Mouse (Mus musculus) CH12.LX (cell line): ENCODE measurements around the gene Pdgfra. TPM values are rescaled to one million over a fixed set of nuclear protein-coding genes. Genes with fewer than 3 reads are reported as not detected.

ENCODE experiments used
- DNase-seq: peaks from one replicate; pipeline ENCODE4 v3.0.0-alpha.2; 2013; ENCODE audit errors: extremely low read depth
- H3K27ac ChIP-seq: 2 replicates; pipeline ENCODE4 v1.5.1; 2012; ENCODE audit warnings: low read depth, mild to moderate bottlenecking, control low read depth, moderate library complexity; ENCODE audit not compliant: insufficient read depth
- H3K27me3 ChIP-seq: replicated peaks from 2 replicates; pipeline ENCODE3; 2012; ENCODE audit warnings: inconsistent platforms
- H3K36me3 ChIP-seq, 2 experiments: replicated peaks in 1 of 2; 2 replicates each; pipeline versions ENCODE3 to v1.6.1; 2012; ENCODE audit warnings: inconsistent platforms in 1 of 2, low read length in 1 of 2, mild to moderate bottlenecking in 1 of 2, mixed read lengths in 1 of 2, moderate library complexity in 1 of 2; ENCODE audit not compliant: control insufficient read depth in 1 of 2, insufficient read depth in 1 of 2
- H3K4me1 ChIP-seq, 2 experiments: 2 replicates each; pipeline ENCODE4 v1.6.1; 2012; ENCODE audit warnings: inconsistent platforms in 1 of 2, moderate library complexity in 1 of 2; ENCODE audit not compliant: insufficient read depth in 2 of 2, control insufficient read depth in 1 of 2
- H3K4me2 ChIP-seq: 2 replicates; pipeline ENCODE4 v1.6.1; 2012; ENCODE audit warnings: low read depth, mild to moderate bottlenecking, control low read depth; ENCODE audit not compliant: poor library complexity, insufficient read depth, severe bottlenecking
- H3K4me3 ChIP-seq, 3 experiments: fragments of 150-350 bp in 1 of 3; sonication (generic) in 1 of 3; replicated peaks in 1 of 3; 2 replicates each; pipeline versions ENCODE3 to v1.5.1; 2011 to 2012; ENCODE audit warnings: low read depth in 2 of 3, low read length in 2 of 3, mild to moderate bottlenecking in 2 of 3, moderate library complexity in 2 of 3, control low read depth in 1 of 3, improper control_type of control experiment in 1 of 3, inconsistent platforms in 1 of 3, mixed read lengths in 1 of 3; ENCODE audit not compliant: poor library complexity in 1 of 3
- H3K79me2 ChIP-seq: replicated peaks from 2 replicates; pipeline ENCODE4 v1.6.1; 2012; ENCODE audit warnings: mild to moderate bottlenecking, moderate library complexity; ENCODE audit not compliant: control insufficient read depth, poor library complexity, insufficient read depth, severe bottlenecking; ENCODE audit errors: extremely low read depth
- H3K9ac ChIP-seq: 2 replicates; pipeline ENCODE4 v1.6.1; 2012; ENCODE audit warnings: low read depth, mild to moderate bottlenecking, control low read depth, moderate library complexity; ENCODE audit not compliant: insufficient read depth
- H3K9me3 ChIP-seq: replicated peaks from 2 replicates; pipeline ENCODE3; 2012; ENCODE audit warnings: low read length, inconsistent platforms, mixed read lengths
- BHLHE40 ChIP-seq: IDR thresholded peaks from 2 replicates; pipeline ENCODE4 v1.6.1; 2011; ENCODE audit warnings: mild to moderate bottlenecking, low read depth, low read length, improper control_type of control experiment
- CHD1 ChIP-seq: IDR thresholded peaks from 2 replicates; pipeline ENCODE4 v1.6.1; 2012; ENCODE audit warnings: low read depth, low read length, improper control_type of control experiment, inconsistent platforms
- CHD2 ChIP-seq: IDR thresholded peaks from 2 replicates; pipeline ENCODE4 v1.6.1; 2011; ENCODE audit warnings: low read length, improper control_type of control experiment
- CTCF ChIP-seq, 2 experiments: IDR thresholded peaks in 1 of 2; conservative IDR thresholded peaks in 1 of 2; 2 replicates each; pipeline ENCODE4 v1.5.1; 2011 to 2012; ENCODE audit warnings: low read depth in 2 of 2, low read length in 2 of 2, improper control_type of control experiment in 1 of 2, inconsistent platforms in 1 of 2, mild to moderate bottlenecking in 1 of 2, moderate library complexity in 1 of 2
- HCFC1 ChIP-seq: IDR thresholded peaks from 2 replicates; pipeline ENCODE4 v1.6.1; 2012; ENCODE audit warnings: low read depth, mild to moderate bottlenecking, inconsistent platforms, low read length, improper control_type of control experiment
- IRF4 ChIP-seq: IDR thresholded peaks from 2 replicates; pipeline ENCODE4 v1.6.1; 2014; ENCODE audit warnings: low read depth, mild to moderate bottlenecking, inconsistent platforms, low read length, improper control_type of control experiment
- JUN ChIP-seq: IDR thresholded peaks from 2 replicates; pipeline ENCODE4 v1.6.1; 2011; ENCODE audit warnings: low read depth, mild to moderate bottlenecking, low read length, improper control_type of control experiment, moderate library complexity; ENCODE audit not compliant: insufficient read depth
- KAT2A ChIP-seq: IDR thresholded peaks from 2 replicates; pipeline ENCODE4 v1.6.1; 2012; ENCODE audit warnings: low read length, improper control_type of control experiment, inconsistent platforms; ENCODE audit not compliant: insufficient replicate concordance
- MAFK ChIP-seq: IDR thresholded peaks from 2 replicates; pipeline ENCODE4 v1.6.1; 2011; ENCODE audit warnings: low read length, improper control_type of control experiment; ENCODE audit not compliant: insufficient replicate concordance
- MAX ChIP-seq: IDR thresholded peaks from 2 replicates; pipeline ENCODE4 v1.6.1; 2011; ENCODE audit warnings: low read length, improper control_type of control experiment
- MEF2A ChIP-seq: IDR thresholded peaks from 2 replicates; pipeline ENCODE4 v1.6.1; 2014; ENCODE audit warnings: low read depth, mild to moderate bottlenecking, inconsistent platforms, low read length, improper control_type of control experiment, borderline replicate concordance
- MXI1 ChIP-seq: IDR thresholded peaks from 2 replicates; pipeline ENCODE4 v1.6.1; 2011; ENCODE audit warnings: mild to moderate bottlenecking, low read depth, low read length, improper control_type of control experiment
- NELFE ChIP-seq: IDR thresholded peaks from 2 replicates; pipeline ENCODE4 v1.6.1; 2011; ENCODE audit warnings: low read depth, low read length, improper control_type of control experiment
- PAX5 ChIP-seq: IDR thresholded peaks from 2 replicates; pipeline ENCODE4 v1.6.1; 2012; ENCODE audit warnings: low read length, inconsistent platforms, mixed read lengths
- POLR2A ChIP-seq: IDR thresholded peaks from 2 replicates; pipeline ENCODE4 v1.6.1; 2011; ENCODE audit warnings: low read depth, mild to moderate bottlenecking, improper control_type of control experiment, low read length
- POLR2AphosphoS2 ChIP-seq: IDR thresholded peaks from 2 replicates; pipeline ENCODE4 v1.6.1; 2011; ENCODE audit warnings: low read depth, low read length, improper control_type of control experiment
- RAD21 ChIP-seq: IDR thresholded peaks from 2 replicates; pipeline ENCODE4 v1.6.1; 2011; ENCODE audit warnings: low read depth, mild to moderate bottlenecking, low read length, improper control_type of control experiment, moderate library complexity
- SMC3 ChIP-seq: IDR thresholded peaks from 2 replicates; pipeline ENCODE4 v1.6.1; 2011; ENCODE audit warnings: low read depth, low read length, improper control_type of control experiment
- TCF12 ChIP-seq: IDR thresholded peaks from 2 replicates; pipeline ENCODE4 v1.6.1; 2014; ENCODE audit warnings: low read depth, mild to moderate bottlenecking, inconsistent platforms, low read length, improper control_type of control experiment
- USF1 ChIP-seq: IDR thresholded peaks from 2 replicates; pipeline ENCODE4 v1.6.1; 2014; ENCODE audit warnings: low read depth, mild to moderate bottlenecking, inconsistent platforms, low read length, improper control_type of control experiment
- ZC3H11A ChIP-seq: IDR thresholded peaks from 2 replicates; pipeline ENCODE4 v1.6.1; 2012; ENCODE audit warnings: low read depth, mild to moderate bottlenecking, inconsistent platforms, low read length, improper control_type of control experiment
- ZKSCAN1 ChIP-seq: IDR thresholded peaks from 2 replicates; pipeline ENCODE4 v1.6.1; 2012; ENCODE audit warnings: low read depth, inconsistent platforms, low read length, improper control_type of control experiment, borderline replicate concordance
- ZMIZ1 ChIP-seq: IDR thresholded peaks from 2 replicates; pipeline ENCODE4 v1.6.1; 2012; ENCODE audit warnings: low read depth, mild to moderate bottlenecking, inconsistent platforms, low read length, improper control_type of control experiment
- ZNF384 ChIP-seq: IDR thresholded peaks from 2 replicates; pipeline ENCODE4 v1.6.1; 2012; ENCODE audit warnings: low read depth, low read length, improper control_type of control experiment, inconsistent platforms
- dilution Hi-C: fragments of 300-500 bp; cut with MboI; formaldehyde crosslinking; loops from 2 replicates; pipeline ENCODE4 v1.14.3; 2020; ENCODE audit warnings: low sequenced_read_pairs; ENCODE audit not compliant: extremely low pct_unique_long_range_greater_than_20kb, extremely low pct_ligation_motif_present
- in situ Hi-C: fragments of 300-500 bp; cut with MboI; formaldehyde crosslinking; loops from 3 replicates; pipeline ENCODE4 v1.14.3; 2019; ENCODE audit warnings: low sequenced_read_pairs, low pct_ligation_motif_present, low pct_unique_long_range_greater_than_20kb, mixed read lengths
- polyA plus RNA-seq: library from polyadenylated mRNA; unstranded; fragments of >175 nt; gene quantifications from 2 replicates; pipeline ENCODE4 v1.2.1, GENCODE M21; 2012; ENCODE audit warnings: low read depth; ENCODE audit not compliant: insufficient read length
- total RNA-seq, 2 experiments: library from RNA; depleted of rRNA; stranded (reverse); fragments of 300-350 nt in 1 of 2; fragments of >200 nt in 1 of 2; gene quantifications; 2 replicates each; pipeline ENCODE4 v1.2.3; 2012 to 2014

The Pdgfra gene
- total and polyA plus RNA-seq, 3 experiments, result 0.13 to 0.25 (median 0.13) TPM

- Histone ChIP-seq H3K9ac (no peak overlapping the region), H3K4me1 (peaks cover 3 to 13% of the 10 kb centered on the region in 2 experiments; a peak in 3 of 4 replicates), H3K4me2 (no peak overlapping the region), H3K27ac (no peak overlapping the region), H3K27me3 (no peaks in the 10 kb centered on the region), H3K79me2 (no peaks in the 10 kb centered on the region), H3K9me3 (no peaks in the 10 kb centered on the region), H3K36me3 (no peaks in the 10 kb centered on the region), H3K4me3 (no peak overlapping the region)
- dilution Hi-C loops (no loop called here), in situ Hi-C loops (loop anchor here (10.0 to 25.0 kb wide), 2 partner anchors 148 to 640 kb away; no protein-coding TSS in a partner anchor)
- no peak for DNase-seq
- no peak for TF ChIP-seq MAX
- TF ChIP-seq SMC3, result peak; percentile 34
- peak in 1 of 2 experiments; percentile 52; a peak in 2 of 4 replicates for TF ChIP-seq CTCF (conservative IDR thresholded peaks at IDR 0.05 in 1 of 2, IDR thresholded peaks at IDR 0.05 in 1 of 2; ENCODE audit: low read depth in 2 of 2, low read length in 2 of 2)
- no peak for TF ChIP-seq CHD2
- TF ChIP-seq RAD21, result peak; percentile 54
Observed at GRCm38 (mm10) chr5:75214520-75214919, 62.4 kb downstream of the Pdgfra start.

GRCm38 (mm10) chr5:75214929-75215328 is 62.8 kb downstream of the Pdgfra start:
- Histone ChIP-seq H3K79me2 (no peaks in the 10 kb centered on the region), H3K9ac (no peak overlapping the region), H3K27me3 (no peaks in the 10 kb centered on the region), H3K27ac (no peak overlapping the region), H3K36me3 (no peaks in the 10 kb centered on the region), H3K4me1 (peaks cover 3 to 13% of the 10 kb centered on the region in 2 experiments; a peak in 3 of 4 replicates), H3K4me2 (no peak overlapping the region), H3K9me3 (no peaks in the 10 kb centered on the region), H3K4me3 (no peak overlapping the region)
- TF ChIP-seq MAFK (peak; percentile 39; the same call in 1 of the 2 replicates), PAX5 (no peak)
- DNase-seq, result no peak
- in situ Hi-C loops, result loop anchor here (10.0 to 25.0 kb wide), 2 partner anchors 147 to 640 kb away; no protein-coding TSS in a partner anchor
- dilution Hi-C loops, result no loop called here

- no peak overlapping the region; the same call in 1 of the 2 replicates for H3K9ac ChIP-seq
- no peaks in the 10 kb centered on the region for H3K9me3 ChIP-seq
- dilution Hi-C loops (no loop called here), in situ Hi-C loops (loop anchor here (10.0 to 25.0 kb wide), 2 partner anchors 147 to 639 kb away; no protein-coding TSS in a partner anchor)
- no peaks in the 10 kb centered on the region for H3K27me3 ChIP-seq
- H3K27ac ChIP-seq, result no peak overlapping the region
- peak overlapping the region; percentile 17; the same call in 1 of the 2 replicates for H3K4me2 ChIP-seq
- H3K79me2 ChIP-seq, result no peaks in the 10 kb centered on the region
- H3K4me3 ChIP-seq, result peak overlapping the region; percentile 38 to 42 (median 40)
- peak; percentile 43 for DNase-seq
- peaks cover 3 to 13% of the 10 kb centered on the region in 2 experiments; a peak in 3 of 4 replicates for H3K4me1 ChIP-seq
- no peaks in the 10 kb centered on the region for H3K36me3 ChIP-seq
- no peak for TF ChIP-seq ZKSCAN1
- TF ChIP-seq POLR2A, result peak; percentile 44; the same call in 1 of the 2 replicates
- TF ChIP-seq SMC3, result no peak
- no peak for TF ChIP-seq ZMIZ1
- peak; percentile 56; the same call in 1 of the 2 replicates for TF ChIP-seq KAT2A
- no peak for TF ChIP-seq POLR2AphosphoS2
- TF ChIP-seq IRF4, result no peak
- TF ChIP-seq BHLHE40, result no peak
- no peak for TF ChIP-seq CHD1
- peak; percentile 38; the same call in 1 of the 2 replicates for TF ChIP-seq TCF12
- TF ChIP-seq MAX, result no peak
- no peak for TF ChIP-seq MEF2A
- no peak for TF ChIP-seq CTCF (conservative IDR thresholded peaks at IDR 0.05 in 1 of 2, IDR thresholded peaks at IDR 0.05 in 1 of 2; ENCODE audit: low read depth in 2 of 2, low read length in 2 of 2)
- no peak for TF ChIP-seq ZC3H11A
- no peak for TF ChIP-seq NELFE
- peak; percentile 48 for TF ChIP-seq USF1
- peak; percentile 64 for TF ChIP-seq CHD2
- no peak; the same call in 1 of the 2 replicates for TF ChIP-seq MXI1
- no peak for TF ChIP-seq JUN
- peak; percentile 75 for TF ChIP-seq HCFC1
- no peak for TF ChIP-seq ZNF384
Observed at GRCm38 (mm10) chr5:75215678-75216256, 63.7 kb downstream of the Pdgfra start.
